Mouse (Mus musculus) right cerebral cortex, postnatal 14 days (tissue): ENCODE data around the gene Ranbp1.
"Not testable (repeated sequence)": the region's sequence is repeated elsewhere in the genome, so short reads cannot be mapped to it uniquely, and the experiment has no call there.

Source experiments
- DNase-seq: peaks from one replicate; pipeline ENCODE4 v3.0.0; 2022

The Ranbp1 gene

DNA sequence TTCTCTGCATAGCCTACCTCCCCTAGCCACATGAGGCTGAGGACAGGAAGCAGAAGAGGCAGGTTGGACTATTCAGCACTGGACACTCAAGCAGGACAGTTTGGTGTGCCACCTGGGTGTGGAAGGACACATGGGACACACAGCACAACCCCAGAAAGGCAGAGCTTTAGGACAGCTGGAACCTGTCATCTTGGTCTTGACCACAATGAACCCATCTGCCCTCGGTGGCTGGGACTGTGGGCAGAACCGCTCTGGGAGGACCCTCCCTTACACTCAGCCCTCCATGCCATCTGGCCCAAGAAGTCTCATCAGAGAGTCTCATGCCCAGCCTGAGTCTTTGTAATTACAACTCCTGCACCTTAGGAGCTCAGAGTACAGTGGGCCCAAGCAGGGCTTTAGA is 48.5 kb downstream of the Ranbp1 start:
- no peak for DNase-seq

DNA sequence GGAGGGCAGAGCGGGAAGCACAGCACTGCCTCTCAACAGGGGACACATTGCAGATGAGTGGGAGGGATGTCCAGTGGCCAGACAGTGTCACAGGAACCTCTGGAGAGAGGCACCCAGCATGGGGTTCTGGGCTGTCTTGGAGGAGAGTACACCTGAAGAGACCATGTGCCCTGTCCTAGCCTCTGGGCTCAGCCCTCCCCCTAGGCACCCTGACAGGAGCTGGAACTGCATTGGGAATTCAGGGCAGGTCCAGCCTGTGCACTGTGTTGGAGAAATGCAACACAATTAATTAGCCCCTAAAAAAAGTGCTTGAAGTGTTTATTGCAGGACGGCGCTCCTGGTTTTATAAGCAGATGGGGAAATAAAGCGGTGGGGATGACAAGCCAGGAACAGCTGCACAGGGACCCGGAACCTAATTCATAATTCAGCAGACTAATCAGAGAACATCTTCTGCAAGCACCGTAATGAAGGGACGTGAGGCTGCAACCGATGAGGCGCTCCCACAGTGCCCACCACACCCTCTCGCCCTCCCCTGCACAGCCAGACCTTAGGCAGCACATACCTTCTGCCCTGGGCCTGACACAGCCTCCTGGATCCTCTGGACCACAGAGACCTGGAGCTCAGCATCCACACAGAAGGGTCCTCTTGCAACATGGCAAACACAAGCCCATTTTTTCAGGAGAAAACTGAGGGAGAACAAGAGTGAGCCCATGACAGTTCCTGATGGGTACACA is 50.0 kb downstream of the Ranbp1 start:
- DNase-seq: no peak

DNA sequence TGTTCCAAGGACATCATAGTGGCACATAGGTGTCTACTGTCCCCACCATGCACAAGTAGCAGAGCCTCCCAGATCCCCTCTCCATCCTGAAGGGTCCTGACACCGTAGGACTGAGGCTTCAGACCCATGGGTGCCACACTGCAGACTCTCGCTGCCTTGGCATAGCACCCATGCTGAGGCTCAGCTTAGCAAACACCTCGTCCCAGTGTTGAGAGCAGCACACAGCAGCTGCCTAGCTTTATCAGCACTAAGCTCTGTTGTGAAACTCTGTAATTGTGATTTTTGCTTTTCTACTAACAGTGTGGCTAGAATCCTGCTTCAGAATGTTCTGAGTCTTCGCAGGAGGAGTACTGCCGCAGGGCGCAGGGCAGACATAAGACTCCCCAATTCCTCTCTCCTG is 50.7 kb downstream of the Ranbp1 start:
- DNase-seq: no peak

DNA sequence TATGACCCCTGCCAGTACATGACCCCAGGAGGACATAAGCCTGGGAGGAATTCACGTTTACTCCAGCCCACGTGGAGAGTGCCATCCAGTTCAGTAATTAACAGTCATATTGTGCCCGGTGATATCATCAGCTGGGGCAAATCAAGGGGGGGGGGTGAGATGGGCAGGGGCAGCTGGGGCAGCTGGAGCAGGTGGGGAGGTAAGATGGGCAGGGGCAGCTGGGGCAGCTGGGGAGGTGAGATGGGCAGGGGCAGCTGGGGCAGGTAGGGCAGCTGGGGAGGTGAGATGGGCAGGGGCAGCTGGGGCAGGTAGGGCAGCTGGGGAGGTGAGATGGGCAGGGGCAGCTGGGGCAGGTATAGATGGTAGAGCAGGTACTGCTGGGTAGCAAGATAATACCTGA is 53.0 kb downstream of the Ranbp1 start:
- DNase-seq: not testable (repeated sequence)

DNA sequence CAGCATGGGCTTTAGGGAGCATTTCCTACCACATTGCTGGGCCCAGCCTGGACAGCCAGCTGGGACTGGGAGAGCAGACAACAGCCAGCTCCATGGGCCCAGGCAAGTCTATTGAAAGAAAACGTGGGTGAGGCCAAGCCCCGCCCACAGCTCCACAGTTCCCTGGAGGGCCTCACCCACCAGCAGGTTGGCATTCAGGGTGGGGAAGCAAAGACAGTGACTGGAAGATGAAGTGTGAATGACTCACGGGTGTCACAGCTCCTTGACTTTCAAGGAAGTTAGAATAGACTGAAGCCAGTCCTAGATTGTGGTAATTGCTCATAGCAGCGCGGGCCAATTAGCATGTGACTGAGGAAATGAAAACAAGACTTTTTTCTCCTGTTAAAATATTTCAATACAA is 53.5 kb downstream of the Ranbp1 start:
- DNase-seq: peak; percentile 54

DNA sequence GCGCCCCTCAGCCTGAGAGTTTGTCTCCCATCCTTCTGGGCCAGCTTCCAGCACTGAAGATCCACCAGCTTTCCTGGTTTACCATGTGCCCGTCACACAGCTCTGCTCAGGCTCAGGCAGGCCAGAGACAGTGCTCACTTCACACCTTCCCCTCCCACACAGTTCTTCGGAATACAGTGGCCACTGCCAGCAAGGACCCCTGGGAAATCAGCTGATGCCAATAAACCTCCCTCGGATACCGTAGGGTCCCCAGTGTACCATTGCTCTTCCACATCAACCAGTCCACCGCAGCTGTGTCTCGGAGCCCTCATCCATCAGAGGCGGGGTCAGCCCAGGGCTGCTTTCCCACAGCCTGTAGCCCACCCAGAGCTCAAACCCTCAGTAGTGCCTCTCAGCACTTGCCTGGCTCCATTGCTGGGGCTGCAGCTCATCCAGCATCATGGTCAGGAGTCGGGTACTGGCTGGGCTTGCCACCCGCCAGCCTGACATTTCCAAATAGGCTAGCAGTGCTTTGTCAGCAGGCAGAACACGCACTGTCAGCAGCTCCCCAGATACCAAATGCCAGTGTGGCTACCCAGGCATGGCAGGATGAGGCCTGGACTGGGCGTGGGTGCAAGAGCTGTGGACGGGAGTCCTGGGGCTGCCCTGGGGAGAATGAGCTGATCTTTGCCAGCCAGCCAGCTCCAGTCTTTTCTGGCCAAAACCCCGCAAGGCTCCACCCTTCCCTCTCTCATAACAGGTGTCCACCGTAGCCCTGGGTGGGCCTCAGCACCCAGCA is 54.1 kb downstream of the Ranbp1 start:
- no peak for DNase-seq

DNA sequence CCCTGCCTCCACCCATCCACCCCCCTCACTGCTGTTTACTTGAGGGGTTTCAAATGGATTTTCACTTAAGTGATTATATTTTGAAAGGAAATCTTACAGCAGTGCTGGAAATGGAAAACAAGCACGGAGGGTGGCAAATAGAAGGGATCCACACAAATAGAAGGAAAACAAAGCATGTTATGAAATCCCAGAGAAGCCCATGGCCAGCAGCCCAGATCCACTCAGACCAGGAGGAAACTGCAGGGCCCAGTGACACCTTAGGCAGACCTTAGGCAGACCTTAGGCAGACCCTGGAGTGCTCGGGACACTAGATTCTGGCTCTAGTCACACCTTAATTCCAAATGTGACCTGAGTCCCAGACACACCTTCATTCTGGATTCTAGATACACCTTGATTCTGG is 57.5 kb downstream of the Ranbp1 start:
- DNase-seq: no peak
